Mouse (Mus musculus) bone marrow, adult 2 months (tissue): ENCODE data around the gene Usp7. TPM values are rescaled to one million over a fixed set of nuclear protein-coding genes. Genes with fewer than 3 reads are reported as not detected.

Experiments
- H3K27ac ChIP-seq: fragments of 200-500 bp; 2 replicates; pipeline ENCODE4 v1.5.1; 2012; ENCODE audit warnings: low read depth, mild to moderate bottlenecking, control low read depth, inconsistent platforms, low read length; ENCODE audit not compliant: control insufficient read depth, poor library complexity, insufficient read depth
- H3K4me1 ChIP-seq: fragments of 200-500 bp; 2 replicates; pipeline ENCODE4 v1.6.1; 2011; ENCODE audit warnings: low read length; ENCODE audit not compliant: control insufficient read depth, insufficient read depth
- H3K4me3 ChIP-seq: fragments of 200-500 bp; replicated peaks from 2 replicates; pipeline ENCODE3; 2011; ENCODE audit warnings: mild to moderate bottlenecking, low read depth, low read length, control low read depth; ENCODE audit not compliant: control insufficient read depth
- CTCF ChIP-seq: fragments of 200-500 bp; IDR thresholded peaks from 2 replicates; pipeline ENCODE4 v1.5.1; 2011; ENCODE audit warnings: low read length, control low read depth; ENCODE audit not compliant: control insufficient read depth, insufficient read depth
- POLR2A ChIP-seq: fragments of 200-500 bp; IDR thresholded peaks from 2 replicates; pipeline ENCODE4 v1.6.1; 2011; ENCODE audit warnings: low read depth, mild to moderate bottlenecking, control low read depth, low read length, borderline replicate concordance; ENCODE audit not compliant: control insufficient read depth
- WGBS: fragments of 180-500 bp; shearing (Covaris S2); methylation state at CpG from one replicate; pipeline ENCODE4 v1.1.7; 2018; 5-methylcytosine and 5-hydroxymethylcytosine counted together
- polyA plus RNA-seq: library from polyadenylated mRNA; stranded (reverse); fragments of >200 nt; gene quantifications from 2 replicates; pipeline ENCODE4 v1.2.4, GENCODE M21; 2011; ENCODE audit warnings: low replicate concordance; ENCODE audit not compliant: missing spikeins, insufficient read depth, insufficient read length

Usp7 gene
- polyA plus RNA-seq, 1 experiment = 136 TPM

DNA sequence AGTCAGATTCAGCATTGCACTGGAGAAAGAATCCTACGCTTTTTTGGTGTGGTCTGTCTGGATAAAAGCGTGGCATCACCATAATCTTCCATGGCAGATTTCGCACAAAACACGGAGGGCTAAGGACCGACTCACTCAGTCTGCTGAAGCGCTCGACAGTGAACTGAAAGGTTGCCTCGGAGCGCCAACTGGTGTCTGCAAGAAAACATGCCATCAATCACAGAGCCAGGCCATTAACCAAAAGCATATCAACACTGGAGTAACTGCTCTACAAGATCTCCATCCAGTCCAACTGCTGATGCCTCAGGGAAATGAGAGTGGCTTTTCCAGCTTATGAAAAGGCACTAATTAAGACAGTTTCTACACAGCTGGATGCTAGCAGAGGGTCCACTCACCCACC, 80.1 kb downstream of the Usp7 start:
- 89% methylated on average over 9 of the region's 9 CpGs for WGBS
- Histone ChIP-seq H3K4me1 (no peaks in the 10 kb centered on the region), H3K4me3 (no peak overlapping the region), H3K27ac (no peak overlapping the region)
- TF ChIP-seq CTCF = no peak
- no peak for TF ChIP-seq POLR2A

- 81% methylated on average over 3 of the region's 3 CpGs for whole genome bisulfite sequencing
Observed at GRCm38 (mm10) chr16:8700586-8700985, 91.5 kb downstream of the Usp7 start.

DNA sequence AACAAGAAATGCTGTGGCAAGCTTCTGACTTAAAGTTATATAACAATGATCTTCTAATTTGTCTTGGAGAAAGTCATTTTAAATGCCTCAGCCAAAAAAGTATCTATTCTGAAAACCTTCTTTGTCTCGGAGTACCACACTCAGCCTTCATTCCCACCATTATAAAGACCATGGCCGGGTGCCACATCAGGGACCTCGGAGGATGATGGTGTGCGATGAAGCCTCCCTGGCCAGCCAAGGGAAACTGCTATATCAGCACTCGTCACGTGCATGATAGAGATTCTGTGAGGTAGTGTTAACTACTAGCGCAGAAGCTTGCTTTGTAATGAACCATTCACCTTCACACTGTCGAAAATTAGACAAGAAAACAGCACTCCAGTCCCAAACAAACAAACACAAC, 92.6 kb downstream of the Usp7 start:
- Histone ChIP-seq H3K27ac (no peak overlapping the region), H3K4me3 (no peak overlapping the region), H3K4me1 (no peaks in the 10 kb centered on the region)
- TF ChIP-seq CTCF (no peak), POLR2A (no peak)
- 95% methylated on average over 8 of the region's 8 CpGs for WGBS

More at GRCm38 (mm10) chr16:8700586-8700985, 91.5 kb downstream of the Usp7 start:
- Histone ChIP-seq H3K4me3 (no peak overlapping the region), H3K27ac (no peak overlapping the region), H3K4me1 (no peaks in the 10 kb centered on the region)
- TF ChIP-seq CTCF (no peak), POLR2A (no peak)

DNA sequence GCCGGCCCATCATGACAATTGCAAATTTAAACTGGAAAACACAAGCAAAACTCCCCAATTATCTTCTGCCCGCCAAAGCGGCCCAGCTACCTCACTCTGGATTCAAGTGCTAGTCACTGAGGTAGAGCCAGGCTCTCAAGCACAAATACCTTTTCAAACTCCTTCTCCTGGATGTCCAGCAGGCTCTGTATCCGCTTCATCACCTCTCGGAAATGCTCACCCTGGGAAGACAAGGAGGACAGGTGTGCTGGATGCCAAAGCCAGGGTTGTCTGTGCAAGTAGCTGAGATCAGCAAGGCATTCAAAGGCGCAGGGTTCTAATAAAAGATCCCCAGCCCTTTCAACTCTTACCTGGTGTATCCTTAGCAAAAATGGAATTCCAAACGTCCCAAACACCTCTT, 100.9 kb downstream of the Usp7 start:
- TF ChIP-seq POLR2A = no peak
- TF ChIP-seq CTCF = no peak
- Histone ChIP-seq H3K27ac (no peak overlapping the region), H3K4me3 (no peak overlapping the region), H3K4me1 (peaks cover 2% of the 10 kb centered on the region; the same call in 1 of the 2 replicates)
- 90% methylated on average over 7 of the region's 7 CpGs for WGBS

DNA sequence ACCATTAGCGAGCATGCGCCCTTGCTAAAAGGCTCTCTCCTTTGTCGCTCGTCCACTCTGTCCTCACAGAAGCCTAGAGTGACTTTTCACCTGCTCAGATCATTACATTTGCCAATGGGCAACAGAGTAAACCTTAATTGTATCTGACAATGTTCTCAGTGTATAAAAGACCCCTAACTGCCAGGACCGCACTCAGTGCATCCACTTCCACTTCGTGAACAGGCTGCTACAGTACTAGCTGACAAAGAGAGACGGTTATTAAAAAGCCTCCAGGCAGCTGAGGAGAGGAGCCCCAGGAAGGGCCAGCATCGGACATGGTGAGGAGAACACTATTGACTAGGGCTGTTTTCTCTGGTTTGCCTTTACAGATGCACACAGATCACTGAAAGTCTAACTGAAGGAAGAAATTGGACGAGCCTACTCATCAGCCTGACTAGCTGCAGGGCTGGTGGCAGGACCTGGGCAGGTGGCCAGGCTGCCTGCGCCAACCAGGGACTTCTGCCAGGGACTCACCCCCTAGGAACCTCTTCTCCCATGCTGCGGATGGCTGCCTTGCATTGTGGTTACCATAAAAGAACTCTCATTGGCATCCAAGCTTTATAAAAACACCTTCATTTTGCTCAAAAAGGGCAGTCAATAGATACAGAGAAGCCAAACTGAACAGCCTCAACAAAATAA, 102.0 kb downstream of the Usp7 start:
- TF ChIP-seq POLR2A = no peak
- no peak for TF ChIP-seq CTCF
- Histone ChIP-seq H3K27ac (no peak overlapping the region; the same call in 1 of the 2 replicates), H3K4me3 (no peak overlapping the region), H3K4me1 (peaks cover 2% of the 10 kb centered on the region; the same call in 1 of the 2 replicates)
- 78% methylated on average over 11 of the region's 11 CpGs for WGBS

DNA sequence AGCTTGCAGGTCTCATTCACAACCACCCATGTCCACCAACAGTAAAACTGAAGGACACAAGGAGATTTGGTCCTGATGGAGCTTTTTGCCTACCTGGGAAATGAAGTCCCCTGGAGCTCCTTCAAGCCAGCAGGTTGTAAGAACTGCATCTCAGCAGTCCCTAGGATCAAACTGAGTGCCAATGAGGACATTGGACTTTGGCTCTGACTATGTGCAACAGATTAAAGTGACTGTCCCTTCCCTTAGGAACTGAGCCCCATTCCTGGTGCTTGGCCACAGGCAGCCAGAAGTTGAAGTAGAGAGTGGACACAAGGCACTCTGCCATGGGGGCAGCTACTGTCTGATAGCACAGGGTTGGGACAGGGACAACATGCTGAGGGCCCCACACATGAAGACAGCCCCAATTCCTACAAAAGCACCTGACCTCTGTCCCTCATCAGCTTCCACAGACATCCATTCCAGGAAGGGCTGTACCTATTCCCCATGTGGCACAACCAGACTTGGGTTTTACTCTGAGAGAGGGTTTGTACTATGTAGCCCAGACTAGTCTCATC, 104.5 kb downstream of the Usp7 start:
- TF ChIP-seq POLR2A (no peak), CTCF (no peak)
- peaks cover 2% of the 10 kb centered on the region; the same call in 1 of the 2 replicates for H3K4me1 ChIP-seq
- H3K27ac ChIP-seq = peak overlapping the region; percentile 73
- H3K4me3 ChIP-seq = no peak overlapping the region

GRCm38 (mm10) chr16:8686871-8687535, 105.1 kb downstream of the Usp7 start:
- WGBS = 62% methylated on average over 11 of the region's 11 CpGs
- Histone ChIP-seq H3K27ac (peak overlapping the region; percentile 76), H3K4me1 (peaks cover 2% of the 10 kb centered on the region; the same call in 1 of the 2 replicates), H3K4me3 (no peak overlapping the region)
- TF ChIP-seq CTCF = no peak
- peak; percentile 63; the same call in 1 of the 2 replicates for TF ChIP-seq POLR2A

DNA sequence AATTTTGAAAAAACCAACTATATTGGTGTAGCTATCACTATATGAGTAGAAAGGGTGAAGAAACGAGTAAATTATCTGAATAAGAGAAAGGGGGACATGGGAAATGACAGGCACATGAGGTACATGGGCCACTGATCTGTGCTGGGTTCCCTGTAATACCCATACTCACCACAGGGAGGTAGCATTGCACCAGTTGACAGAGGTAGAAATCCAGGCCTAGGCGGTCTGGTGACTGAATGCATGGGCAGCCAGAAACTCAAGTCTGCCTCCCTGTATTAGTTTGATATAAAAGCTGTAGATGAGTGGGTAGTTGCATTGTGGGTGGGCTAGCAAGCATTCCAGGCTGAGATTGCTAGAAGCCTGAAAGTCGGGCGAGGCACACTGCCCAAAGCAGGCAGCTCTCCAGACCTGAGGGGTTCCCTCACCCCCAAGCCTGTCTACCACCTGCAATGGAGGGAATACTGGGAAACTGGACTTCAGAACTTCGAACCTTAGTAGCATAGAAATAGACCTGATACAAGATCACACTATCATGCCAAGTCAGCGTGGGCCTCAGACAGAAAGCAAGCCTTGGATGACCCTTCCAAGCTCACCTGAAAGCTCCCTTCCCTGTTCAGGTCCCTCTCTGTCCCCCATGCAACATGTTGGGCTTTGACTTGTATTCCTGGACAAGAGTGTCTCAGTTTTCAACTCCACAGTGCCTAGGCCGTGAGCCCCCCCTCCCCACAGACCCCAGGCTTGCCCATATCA, 105.8 kb downstream of the Usp7 start:
- 46% methylated on average over 7 of the region's 7 CpGs for WGBS
- H3K4me3 ChIP-seq = no peak overlapping the region
- H3K27ac ChIP-seq = peak overlapping the region; percentile 76
- H3K4me1 ChIP-seq = peaks cover 2% of the 10 kb centered on the region; the same call in 1 of the 2 replicates
- TF ChIP-seq POLR2A = no peak
- peak; percentile 92 for TF ChIP-seq CTCF
